Mouse (Mus musculus) myocyte (in vitro differentiated cells): Measurements from ENCODE around the gene Cdkl4.

Source experiments
- CEBPB ChIP-seq: IDR thresholded peaks from 2 replicates; pipeline ENCODE4 v1.6.1; 2011; ENCODE audit warnings: mild to moderate bottlenecking, moderate library complexity; ENCODE audit not compliant: poor library complexity, insufficient read depth, severe bottlenecking
- POLR2A ChIP-seq: IDR thresholded peaks from one replicate; pipeline ENCODE4 v1.6.1; 2011; ENCODE audit warnings: low read depth, mild to moderate bottlenecking, control low read depth, moderate library complexity; ENCODE audit not compliant: insufficient read length
- POLR2AphosphoS2 ChIP-seq: IDR thresholded peaks from one replicate; pipeline ENCODE4 v1.6.1; 2011; ENCODE audit warnings: low read depth, control low read depth; ENCODE audit not compliant: insufficient read length

DNA sequence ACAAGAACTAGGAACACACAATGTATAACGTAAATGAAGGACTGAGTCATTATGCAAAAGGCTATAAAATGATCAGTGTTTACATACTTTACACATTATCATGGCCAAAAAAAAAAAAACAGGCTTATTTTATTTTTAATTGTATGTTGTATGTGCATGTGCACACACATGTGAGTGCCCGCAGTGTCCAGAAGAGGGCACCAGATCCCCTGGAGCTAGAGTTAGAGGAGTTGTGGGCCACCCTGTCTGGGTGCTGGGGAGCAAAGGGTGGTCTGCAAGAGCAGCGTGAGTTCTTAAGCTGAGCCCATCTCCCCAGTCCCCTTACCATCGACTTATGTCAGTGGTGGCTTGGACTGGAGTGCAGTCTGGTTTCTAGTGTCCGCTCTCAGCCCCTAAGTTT lies 20.2 kb downstream of the Cdkl4 start:
- TF ChIP-seq CEBPB (no peak), POLR2A (no peak), POLR2AphosphoS2 (no peak)
